Mouse (Mus musculus) intestine, embryonic 15.5 days (tissue): Measurements from ENCODE around the gene Dao. TPM values are rescaled to one million over a fixed set of nuclear protein-coding genes. Genes with fewer than 3 reads are reported as not detected.

Experiments used
- ATAC-seq: fragments of 200-750 bp; cut with Nextera tagmentation; 2 replicates; pipeline ENCODE4 v1.8.0; 2017; ENCODE audit warnings: moderate TSS enrichment, moderate library complexity
- H3K27ac ChIP-seq: fragments of 300-500 bp; sonication (generic); 2 replicates; pipeline ENCODE4 v1.5.1; 2015; ENCODE audit warnings: mild to moderate bottlenecking, inconsistent platforms
- H3K27me3 ChIP-seq: fragments of 300-500 bp; sonication (generic); replicated peaks from 2 replicates; pipeline ENCODE4 v1.6.1; 2015; ENCODE audit warnings: inconsistent platforms
- H3K36me3 ChIP-seq: fragments of 300-500 bp; sonication (generic); 2 replicates; pipeline ENCODE4 v1.6.1; 2015; ENCODE audit warnings: inconsistent platforms
- H3K4me1 ChIP-seq: fragments of 300-500 bp; sonication (generic); replicated peaks from 2 replicates; pipeline ENCODE4 v1.6.1; 2015; ENCODE audit warnings: inconsistent platforms
- H3K4me2 ChIP-seq: fragments of 300-500 bp; sonication (generic); replicated peaks from 2 replicates; pipeline ENCODE4 v1.6.1; 2015; ENCODE audit warnings: mild to moderate bottlenecking, inconsistent platforms
- H3K4me3 ChIP-seq: fragments of 300-500 bp; sonication (generic); replicated peaks from 2 replicates; pipeline ENCODE4 v1.5.1; 2015; ENCODE audit warnings: inconsistent platforms
- H3K9ac ChIP-seq: fragments of 300-500 bp; sonication (generic); 2 replicates; pipeline ENCODE4 v1.6.1; 2015; ENCODE audit warnings: inconsistent platforms
- H3K9me3 ChIP-seq: fragments of 300-500 bp; sonication (generic); 2 replicates; pipeline ENCODE4 v1.6.1; 2016; ENCODE audit warnings: inconsistent platforms
- WGBS: fragments of 180-500 bp; shearing (Covaris S2); methylation state at CpG from one replicate; pipeline ENCODE4 v1.1.7; 2015; 5-methylcytosine and 5-hydroxymethylcytosine counted together
- polyA plus RNA-seq: library from polyadenylated mRNA; unstranded; fragments of >200 nt; fragmentation: Nextera tagmentation; extraction: Ambion mirVana; gene quantifications from 2 replicates; pipeline ENCODE4 v1.2.1, GENCODE M21; 2015

The Dao gene
- polyA plus RNA-seq, 1 experiment from 2014 or later = 13.8 TPM

DNA sequence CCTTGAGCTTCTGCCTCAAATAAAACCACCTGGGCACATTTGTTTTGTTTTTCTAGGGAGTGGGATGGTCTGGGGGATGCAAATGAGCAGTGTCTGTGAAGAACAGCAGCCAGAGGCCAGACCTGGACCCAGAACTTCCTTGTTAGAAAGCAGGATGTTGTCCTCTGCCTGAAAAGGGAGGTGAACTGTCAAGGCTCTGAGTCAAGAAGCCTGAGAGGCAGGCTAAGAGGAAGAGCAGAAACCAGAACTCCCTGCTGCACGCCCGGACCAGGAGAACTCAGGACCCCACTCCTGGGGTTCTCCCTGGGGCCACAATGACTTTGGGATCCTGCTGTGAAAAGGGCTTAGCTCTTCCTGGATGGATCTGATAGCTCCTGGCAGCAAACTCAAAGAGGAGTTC, 17.8 kb upstream of the Dao start:
- no peak overlapping the region for H3K4me3 ChIP-seq
- H3K9me3 ChIP-seq = no peaks in the 10 kb centered on the region
- WGBS = 57% methylated on average over 2 of the region's 2 CpGs
- no peaks in the 10 kb centered on the region for H3K27me3 ChIP-seq
- peak overlapping the region; percentile 48 for H3K27ac ChIP-seq
- ATAC-seq = no peak
- H3K9ac ChIP-seq = no peak overlapping the region
- peaks cover 4% of the 10 kb centered on the region; the same call in 1 of the 2 replicates for H3K36me3 ChIP-seq
- H3K4me1 ChIP-seq = peaks cover 28% of the 10 kb centered on the region
- no peak overlapping the region for H3K4me2 ChIP-seq

DNA sequence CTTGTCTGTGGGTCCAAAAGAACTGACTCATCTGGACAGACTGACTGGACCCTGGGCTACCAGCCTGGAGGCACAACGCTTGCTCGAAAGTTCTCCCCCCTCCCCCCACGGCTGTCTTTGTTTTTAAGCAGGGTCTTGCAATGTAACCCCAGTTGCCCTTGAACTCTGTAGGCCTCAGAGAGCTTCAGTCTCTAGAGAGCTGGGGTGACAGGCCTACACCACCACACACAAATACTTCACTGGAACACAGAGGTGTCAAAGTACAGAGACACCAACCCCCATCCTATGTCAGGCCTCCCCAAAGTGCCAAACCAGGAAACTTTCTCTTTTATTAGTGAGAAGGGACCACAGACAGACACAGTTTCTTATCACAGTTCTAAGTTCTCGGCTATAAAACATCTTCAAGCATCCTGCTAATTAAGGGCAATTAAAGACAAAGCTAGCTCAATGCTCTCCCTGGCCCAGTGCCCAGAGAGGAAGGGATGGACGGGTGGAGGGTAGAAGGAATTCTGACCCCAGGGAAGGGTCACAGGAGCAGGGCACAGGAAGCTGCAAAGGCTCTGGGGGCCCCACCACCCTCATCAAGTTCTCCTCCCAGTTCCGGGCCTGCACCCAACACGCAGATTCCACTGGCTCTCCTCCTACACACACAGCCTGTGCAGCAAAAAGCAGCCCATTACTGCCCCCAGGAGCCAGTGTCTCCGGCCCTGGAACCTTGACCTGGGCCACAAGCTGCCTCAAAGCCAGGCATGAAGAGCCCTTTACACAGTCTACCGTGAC, 17.1 kb upstream of the Dao start:
- H3K27me3 ChIP-seq = no peaks in the 10 kb centered on the region
- H3K4me3 ChIP-seq = no peak overlapping the region
- peaks cover 4% of the 10 kb centered on the region; the same call in 1 of the 2 replicates for H3K36me3 ChIP-seq
- no peaks in the 10 kb centered on the region for H3K9me3 ChIP-seq
- peak; percentile 51 for ATAC-seq
- peaks cover 28% of the 10 kb centered on the region for H3K4me1 ChIP-seq
- WGBS = 29% methylated on average over 9 of the region's 9 CpGs
- peak overlapping the region; percentile 48 for H3K27ac ChIP-seq
- H3K4me2 ChIP-seq = no peak overlapping the region
- H3K9ac ChIP-seq = no peak overlapping the region

DNA sequence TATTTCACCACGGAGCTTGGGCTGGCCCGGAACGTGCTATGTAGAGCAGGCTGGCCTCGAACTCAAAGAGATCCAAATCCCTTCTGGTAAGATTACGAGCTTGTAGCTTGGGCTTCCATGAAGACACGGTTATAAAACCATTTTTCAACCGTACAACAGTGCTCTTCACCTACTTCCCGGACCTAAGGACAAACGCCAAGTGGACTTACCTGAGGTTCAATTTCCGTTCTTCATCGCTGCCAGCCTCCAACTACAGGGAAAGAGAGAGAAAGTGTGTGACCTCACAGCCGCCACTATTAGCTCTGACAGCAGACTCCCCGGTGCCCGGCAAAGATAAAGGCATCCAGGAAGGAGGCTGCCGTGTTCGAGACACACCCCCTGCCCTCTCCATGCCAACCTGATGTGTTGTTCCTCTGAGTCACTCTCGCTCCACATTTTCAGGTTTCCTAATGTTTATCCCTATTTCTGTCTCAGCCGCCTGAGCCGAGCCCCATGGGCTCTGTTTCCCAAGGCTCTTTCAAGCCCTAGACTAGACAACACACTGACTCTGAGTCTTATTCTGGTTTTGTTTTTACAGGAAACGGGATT, 14.0 kb upstream of the Dao start:
- no peaks in the 10 kb centered on the region for H3K27me3 ChIP-seq
- no peak overlapping the region for H3K4me3 ChIP-seq
- H3K27ac ChIP-seq = no peak overlapping the region
- 83% methylated on average over 20 of the region's 20 CpGs for WGBS
- ATAC-seq = no peak
- H3K36me3 ChIP-seq = peaks cover 4% of the 10 kb centered on the region; the same call in 1 of the 2 replicates
- no peak overlapping the region for H3K4me2 ChIP-seq
- no peaks in the 10 kb centered on the region for H3K9me3 ChIP-seq
- H3K9ac ChIP-seq = no peak overlapping the region
- peaks cover 38% of the 10 kb centered on the region for H3K4me1 ChIP-seq

DNA sequence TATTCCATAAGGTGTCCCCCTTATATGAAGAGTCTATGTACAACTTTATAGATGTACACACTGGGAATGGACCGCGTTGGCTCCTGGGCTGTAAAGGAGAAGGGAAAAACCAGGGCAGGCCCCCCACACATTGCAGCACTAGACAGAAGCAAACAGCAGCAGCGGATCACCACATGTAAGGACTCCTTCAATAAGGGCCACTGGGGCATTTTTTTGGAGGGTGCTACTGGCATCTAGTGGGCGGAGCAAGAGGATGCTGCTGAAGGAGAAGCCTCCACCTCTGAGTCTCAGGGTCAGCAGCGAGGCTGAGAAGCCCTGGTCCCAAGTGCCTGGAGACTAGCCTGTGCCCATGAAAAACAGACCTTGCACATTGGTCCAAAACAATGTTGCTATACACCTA, 12.9 kb upstream of the Dao start:
- WGBS = 87% methylated on average over 5 of the region's 5 CpGs
- Histone ChIP-seq H3K27ac (no peak overlapping the region), H3K9ac (no peak overlapping the region), H3K27me3 (no peaks in the 10 kb centered on the region), H3K4me2 (no peak overlapping the region), H3K9me3 (no peaks in the 10 kb centered on the region), H3K4me1 (peaks cover 30% of the 10 kb centered on the region), H3K4me3 (no peak overlapping the region), H3K36me3 (peaks cover 4% of the 10 kb centered on the region; the same call in 1 of the 2 replicates)
- no peak for ATAC-seq

DNA sequence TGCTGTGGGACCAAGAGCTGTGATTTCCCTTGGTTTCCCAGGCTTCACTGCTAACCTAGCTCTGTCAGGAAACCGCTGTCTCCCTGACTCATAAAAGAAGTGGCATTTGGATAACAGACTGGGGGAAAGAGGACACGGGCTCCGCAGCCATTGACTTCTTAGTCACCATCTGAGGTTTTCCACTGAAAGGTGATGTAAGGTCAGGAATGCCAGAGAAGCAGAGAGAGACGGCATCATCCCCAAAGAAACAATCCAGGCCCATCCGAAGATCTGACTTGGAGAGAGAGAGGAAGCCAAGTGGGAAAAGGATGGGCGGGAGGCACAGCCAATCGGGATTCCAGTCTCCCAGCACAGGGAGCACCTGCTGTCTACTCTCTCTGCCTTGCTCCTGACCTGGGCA, 12.4 kb upstream of the Dao start:
- H3K9me3 ChIP-seq = no peaks in the 10 kb centered on the region
- no peak overlapping the region for H3K4me2 ChIP-seq
- WGBS = 63% methylated on average over 7 of the region's 7 CpGs
- peaks cover 4% of the 10 kb centered on the region; the same call in 1 of the 2 replicates for H3K36me3 ChIP-seq
- no peaks in the 10 kb centered on the region for H3K27me3 ChIP-seq
- H3K27ac ChIP-seq = no peak overlapping the region
- no peak for ATAC-seq
- H3K9ac ChIP-seq = no peak overlapping the region
- peaks cover 25% of the 10 kb centered on the region for H3K4me1 ChIP-seq
- no peak overlapping the region for H3K4me3 ChIP-seq

DNA sequence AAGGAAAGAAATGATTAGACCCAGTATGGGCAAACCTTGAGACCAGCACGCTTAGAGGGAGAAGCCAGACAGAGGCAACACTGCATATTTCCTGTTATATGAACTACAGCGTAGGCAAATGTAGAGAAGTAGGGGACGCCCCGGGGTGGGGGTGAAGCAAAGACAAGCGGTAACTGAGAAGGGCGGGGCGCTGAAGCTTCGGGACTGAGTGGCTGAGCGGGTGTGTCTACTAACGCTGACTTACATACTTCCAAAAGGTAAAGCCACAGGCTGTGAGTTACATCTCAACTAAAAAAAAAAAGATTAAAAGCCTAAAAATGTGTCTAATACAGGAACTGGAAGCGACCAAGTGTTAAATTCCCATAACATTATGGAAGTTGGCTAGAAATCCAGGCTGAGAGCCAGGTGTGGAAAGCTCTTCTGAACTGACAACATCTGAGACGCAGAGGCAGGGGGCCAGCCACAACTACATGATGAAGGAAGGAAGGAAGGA, 11.1 kb upstream of the Dao start:
- Histone ChIP-seq H3K4me3 (peak overlapping the region; percentile 84), H3K9me3 (no peaks in the 10 kb centered on the region), H3K4me1 (peaks cover 21% of the 10 kb centered on the region), H3K4me2 (peak overlapping the region; percentile 84), H3K36me3 (peaks cover 4% of the 10 kb centered on the region; the same call in 1 of the 2 replicates), H3K9ac (peak overlapping the region; percentile 86), H3K27ac (peak overlapping the region; percentile 94), H3K27me3 (no peaks in the 10 kb centered on the region)
- no peak for ATAC-seq
- whole genome bisulfite sequencing = 8% methylated on average over 12 of the region's 12 CpGs

DNA sequence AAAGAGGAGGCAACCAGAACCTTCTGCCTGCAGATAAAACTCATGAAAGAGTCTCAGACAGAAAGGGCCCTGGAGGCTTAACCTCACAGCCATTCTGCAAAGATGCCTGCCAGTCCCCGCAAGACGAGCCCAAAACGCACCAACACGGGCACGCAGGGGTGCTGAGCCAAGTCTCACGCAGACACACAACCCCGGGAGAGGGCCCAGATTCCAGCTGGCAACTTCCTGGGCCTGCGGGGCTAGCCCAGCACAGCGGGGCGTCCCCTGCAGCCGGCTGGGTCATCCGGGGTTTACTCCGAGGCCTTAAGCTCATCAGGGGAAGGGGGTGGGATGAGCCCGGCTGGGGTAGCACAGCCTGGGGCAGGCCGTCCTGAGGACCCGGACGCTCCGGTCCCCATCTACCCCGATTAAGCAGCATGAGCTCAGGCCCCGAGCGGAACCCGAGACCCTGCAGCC, 10.4 kb upstream of the Dao start:
- Histone ChIP-seq H3K27ac (peak overlapping the region; percentile 94), H3K4me3 (peak overlapping the region; percentile 84), H3K9ac (peak overlapping the region; percentile 86), H3K9me3 (no peaks in the 10 kb centered on the region), H3K36me3 (peaks cover 4% of the 10 kb centered on the region; the same call in 1 of the 2 replicates), H3K4me2 (peak overlapping the region; percentile 84), H3K4me1 (peaks cover 21% of the 10 kb centered on the region), H3K27me3 (no peaks in the 10 kb centered on the region)
- 0% methylated on average over 22 of the region's 22 CpGs for WGBS
- peak; percentile 62 for ATAC-seq

DNA sequence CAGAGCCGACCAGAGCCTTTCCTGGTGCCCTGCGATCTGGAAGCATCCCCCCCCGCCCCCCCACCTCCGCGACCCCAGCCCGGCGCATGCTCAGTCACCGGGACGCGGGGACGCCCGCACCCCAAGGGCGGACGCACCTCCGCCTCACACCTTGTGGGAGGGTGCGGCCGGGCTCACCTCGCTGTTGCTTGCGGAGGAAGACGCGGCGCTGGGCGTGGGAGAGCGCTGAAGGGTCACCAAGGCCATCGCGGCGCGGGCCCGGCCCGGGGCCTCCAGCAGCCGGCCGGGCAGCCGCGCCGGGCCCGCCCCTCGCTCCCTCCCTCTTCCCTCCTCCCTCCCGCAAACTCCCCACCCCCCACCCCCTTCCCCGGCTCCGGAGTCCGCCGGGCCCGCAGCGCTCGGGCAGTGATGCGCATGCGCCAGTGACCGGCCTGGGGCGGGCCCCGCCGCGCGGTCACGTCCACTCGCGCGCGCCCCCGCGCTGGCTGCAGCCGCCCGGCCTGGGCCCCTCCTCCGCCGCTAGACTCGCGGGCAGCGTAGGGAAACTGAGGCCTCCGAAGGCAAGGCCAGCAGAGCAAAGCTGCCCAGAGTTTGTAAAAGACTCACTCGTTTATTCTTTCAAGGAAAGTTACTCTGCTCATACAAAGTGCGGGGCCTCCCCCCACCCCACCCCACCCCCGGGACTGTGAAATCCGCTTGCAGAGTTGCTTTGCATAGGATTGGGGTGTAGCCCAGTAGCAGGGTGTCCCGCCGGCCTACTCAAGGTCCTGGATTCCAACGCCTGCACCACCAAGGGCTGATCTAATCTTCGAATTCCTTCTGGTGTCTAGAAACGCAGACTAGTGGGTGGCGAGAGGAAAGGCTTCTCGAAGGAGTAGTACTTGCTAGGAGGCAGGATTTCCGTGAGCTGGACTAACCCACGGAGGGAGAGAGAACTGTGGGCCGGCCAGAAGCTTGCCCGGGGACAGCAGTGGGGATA, 9.7 kb upstream of the Dao start, which contains the start of gene Ssh1:
TSS of gene Ssh1 (minus strand) at position 408 of the 979 bp plus-strand sequence.
- H3K9me3 ChIP-seq = no peaks in the 10 kb centered on the region
- peaks cover 21% of the 10 kb centered on the region for H3K4me1 ChIP-seq
- peak within 1 kb of the TSS; percentile 84 for H3K4me2 ChIP-seq
- ATAC-seq = peak; percentile 90
- WGBS = under 1% methylated on average over 69 of the region's 83 CpGs
- peak within 1 kb of the TSS; percentile 86 for H3K9ac ChIP-seq
- peak within 1 kb of the TSS; percentile 84 for H3K4me3 ChIP-seq
- H3K36me3 ChIP-seq = peaks cover 4% of the 10 kb centered on the region; the same call in 1 of the 2 replicates
- H3K27me3 ChIP-seq = no peaks in the 10 kb centered on the region
- peak within 1 kb of the TSS; percentile 94 for H3K27ac ChIP-seq

DNA sequence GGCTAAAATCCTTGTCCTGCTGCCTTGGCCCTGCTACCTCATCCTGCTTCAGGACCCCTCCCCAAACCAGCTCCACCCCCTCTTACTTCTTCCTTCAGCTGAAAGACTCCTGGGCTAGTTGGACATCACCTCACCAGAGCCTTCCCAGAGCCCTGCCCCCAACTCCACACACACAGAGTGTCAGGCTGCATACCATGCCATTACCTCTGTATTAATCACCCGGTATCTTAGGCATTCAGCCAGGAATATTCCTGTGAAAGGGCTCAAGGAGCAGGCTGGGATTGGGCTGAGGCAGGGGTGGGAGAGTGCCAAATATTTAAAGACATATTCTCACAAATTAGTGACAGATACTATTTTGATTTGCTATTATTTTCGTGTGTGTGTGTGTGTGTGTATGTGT, 7.0 kb upstream of the Dao start:
- WGBS = 37% methylated on average over 2 of the region's 2 CpGs
- no peak for ATAC-seq
- H3K4me1 ChIP-seq = peaks cover 17% of the 10 kb centered on the region; the same call in 1 of the 2 replicates
- no peak overlapping the region for H3K27ac ChIP-seq
- no peaks in the 10 kb centered on the region for H3K27me3 ChIP-seq
- H3K4me3 ChIP-seq = no peak overlapping the region
- no peaks in the 10 kb centered on the region for H3K36me3 ChIP-seq
- no peaks in the 10 kb centered on the region for H3K9me3 ChIP-seq
- no peak overlapping the region for H3K4me2 ChIP-seq
- no peak overlapping the region for H3K9ac ChIP-seq

DNA sequence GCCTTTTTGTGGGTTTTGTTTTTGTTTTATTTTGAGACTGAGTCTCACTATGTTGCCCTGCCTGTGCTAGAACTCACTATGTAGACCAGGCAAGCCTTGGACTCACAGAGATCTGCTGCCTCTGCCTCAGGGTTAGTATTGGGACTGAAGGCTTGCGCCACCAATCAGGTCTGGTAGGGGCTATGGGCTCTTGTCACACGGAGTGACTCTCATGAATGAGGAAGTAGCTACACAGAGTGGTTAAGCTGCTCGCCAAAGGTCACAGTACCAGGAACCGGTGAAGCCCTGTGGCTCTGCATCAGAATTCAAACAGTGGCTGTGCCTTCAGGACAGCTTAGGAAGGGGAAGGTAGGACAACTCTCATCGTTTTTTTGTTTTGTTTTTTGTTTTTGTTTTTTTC, 4.1 kb upstream of the Dao start:
- 38% methylated on average over 5 of the region's 5 CpGs for WGBS

DNA sequence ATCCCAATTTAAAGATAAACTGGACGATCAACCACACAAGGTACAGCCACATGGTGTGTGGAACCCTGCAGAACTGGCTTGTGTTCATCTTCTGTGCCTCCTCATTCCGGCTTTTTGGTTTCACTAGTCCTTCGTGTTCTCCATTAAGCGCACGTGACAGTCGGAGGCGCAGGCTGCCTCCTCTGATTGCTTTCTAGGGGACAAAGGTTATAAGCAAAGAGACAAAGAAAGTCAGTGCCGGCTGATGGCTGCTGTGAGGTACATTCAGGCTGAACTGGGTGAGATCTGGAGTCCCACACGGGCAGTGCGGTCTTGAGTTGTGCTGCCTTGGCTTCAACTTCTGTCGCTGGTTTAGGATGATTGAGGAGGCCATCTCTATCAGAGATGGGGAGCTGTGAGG, 1.1 kb downstream of the Dao start:
- Histone ChIP-seq H3K36me3 (no peaks in the 10 kb centered on the region), H3K9me3 (no peaks in the 10 kb centered on the region), H3K4me3 (no peak overlapping the region; the same call in 1 of the 2 replicates), H3K4me1 (0 out of 2 replicates have a peak, but pooled peaks cover 7% of the 10 kb centered on the region), H3K4me2 (peak overlapping the region; percentile 17), H3K27me3 (no peaks in the 10 kb centered on the region), H3K27ac (peak overlapping the region; percentile 54), H3K9ac (no peak overlapping the region)
- 49% methylated on average over 11 of the region's 11 CpGs for WGBS
- ATAC-seq = peak; percentile 70

More for the DNA sequence above, 4.1 kb upstream of the Dao start:
- H3K27ac ChIP-seq = 0 out of 2 replicates have a peak overlapping the region, but pooled peaks have one; percentile 8
- H3K9me3 ChIP-seq = no peaks in the 10 kb centered on the region
- no peak overlapping the region for H3K4me2 ChIP-seq
- H3K9ac ChIP-seq = no peak overlapping the region
- H3K36me3 ChIP-seq = no peaks in the 10 kb centered on the region
- no peak overlapping the region for H3K4me3 ChIP-seq
- H3K4me1 ChIP-seq = peaks cover 10% of the 10 kb centered on the region; the same call in 1 of the 2 replicates
- peak; percentile 71 for ATAC-seq
- no peaks in the 10 kb centered on the region for H3K27me3 ChIP-seq
